Mouse (Mus musculus): ENCODE measurements around the gene Myoz2. TPM values are rescaled to one million over a fixed set of nuclear protein-coding genes. Genes with fewer than 3 reads are reported as not detected.

Myoz2 gene
- polyA plus RNA-seq, 1 experiment from 2014 or later, result 1.1 TPM

- ATAC-seq (ENCODE audit: low FRiP score, low TSS enrichment) (peak; percentile 98), DNase-seq (ENCODE audit: low spot score) (peak; percentile 99)
- H3K4me3 ChIP-seq (ENCODE audit: low read depth, low read length), result peak within 1 kb of the TSS; percentile 88
- H3K9me3 ChIP-seq (ENCODE audit: control insufficient read depth, low read length), result no peaks in the 10 kb centered on the region
- no peaks in the 10 kb centered on the region for H3K27me3 ChIP-seq (ENCODE audit: control insufficient read depth, insufficient read depth, low read length)
- TF ChIP-seq CTCF (IDR thresholded peaks at IDR 0.05; ENCODE audit: low read depth) (0 out of 2 replicates have a peak, but pooled peaks have one; percentile 11), EP300 (optimal IDR thresholded peaks at IDR 0.05) (peak; percentile 86)
- peak within 1 kb of the TSS; percentile 98 for H3K9ac ChIP-seq (ENCODE audit: low read length)
- H3K36me3 ChIP-seq (ENCODE audit: control insufficient read depth, insufficient read depth, low read length), result no peaks in the 10 kb centered on the region
- under 1% methylated on average over 83 of the region's 94 CpGs for WGBS
- no peaks in the 10 kb centered on the region; the same call in none of the 2 replicates for H3K4me1 ChIP-seq (replicated peaks; ENCODE audit: control insufficient read depth, insufficient read depth)
- H3K27ac ChIP-seq (replicated peaks), result peak within 1 kb of the TSS; percentile 99
- H3K4me2 ChIP-seq (replicated peaks; ENCODE audit: low read depth), result peak within 1 kb of the TSS; percentile 64
Measured at GRCm38 (mm10) chr3:122984249-122985182, 50.3 kb downstream of the Myoz2 start, which contains the start of gene Usp53. TSS of gene Usp53 (minus strand) at chr3:122984510.

DNA sequence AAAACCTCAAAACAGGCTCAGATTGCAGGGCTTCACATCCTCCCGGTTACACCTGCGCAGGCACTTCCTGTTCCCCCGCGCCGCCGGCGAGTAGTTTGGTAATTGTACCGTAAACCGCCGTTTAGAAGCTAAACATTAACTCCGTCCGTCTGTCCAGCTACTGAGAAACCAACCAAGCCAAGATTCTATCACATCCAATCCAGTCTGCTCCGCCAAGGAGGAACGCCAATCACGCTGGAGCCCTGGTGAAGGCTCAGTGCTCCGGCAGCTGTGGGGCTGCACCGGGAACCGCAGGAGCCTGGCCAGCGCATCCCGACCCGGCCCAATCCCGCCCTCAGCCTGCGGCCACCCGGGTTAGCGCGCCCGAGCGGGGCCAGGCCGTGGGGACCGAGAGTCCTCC is 51.0 kb downstream of the Myoz2 start:
- no peak for TF ChIP-seq CTCF (IDR thresholded peaks at IDR 0.05; ENCODE audit: low read depth)
- no peak for TF ChIP-seq EP300 (optimal IDR thresholded peaks at IDR 0.05)
- H3K4me2 ChIP-seq (replicated peaks; ENCODE audit: low read depth), result peak overlapping the region; percentile 64
- peak overlapping the region; percentile 88 for H3K4me3 ChIP-seq (ENCODE audit: low read depth, low read length)
- H3K27me3 ChIP-seq (ENCODE audit: control insufficient read depth, insufficient read depth, low read length), result no peaks in the 10 kb centered on the region
- 0% methylated on average over 21 of the region's 30 CpGs for WGBS
- H3K4me1 ChIP-seq (replicated peaks; ENCODE audit: control insufficient read depth, insufficient read depth), result no peaks in the 10 kb centered on the region; the same call in none of the 2 replicates
- peak overlapping the region; percentile 97 for H3K27ac ChIP-seq (replicated peaks)
- H3K9me3 ChIP-seq (ENCODE audit: control insufficient read depth, low read length), result no peaks in the 10 kb centered on the region
- peak overlapping the region; percentile 88 for H3K9ac ChIP-seq (ENCODE audit: low read length)
- ATAC-seq (ENCODE audit: low FRiP score, low TSS enrichment), result peak; percentile 82
- peak; percentile 83 for DNase-seq (ENCODE audit: low spot score)
- no peaks in the 10 kb centered on the region for H3K36me3 ChIP-seq (ENCODE audit: control insufficient read depth, insufficient read depth, low read length)

- no peaks in the 10 kb centered on the region; the same call in 1 of the 2 replicates for H3K4me1 ChIP-seq (replicated peaks; ENCODE audit: control insufficient read depth, insufficient read depth)
- H3K27me3 ChIP-seq (ENCODE audit: control insufficient read depth, insufficient read depth, low read length), result no peaks in the 10 kb centered on the region
- DNase-seq (ENCODE audit: low spot score), result no peak
- H3K4me2 ChIP-seq (replicated peaks; ENCODE audit: low read depth), result no peak overlapping the region
- H3K9ac ChIP-seq (ENCODE audit: low read length), result no peak overlapping the region
- no peak for TF ChIP-seq CTCF (IDR thresholded peaks at IDR 0.05; ENCODE audit: low read depth)
- no peak for TF ChIP-seq EP300 (optimal IDR thresholded peaks at IDR 0.05)
- H3K27ac ChIP-seq (replicated peaks), result no peak overlapping the region; the same call in 1 of the 2 replicates
- H3K9me3 ChIP-seq (ENCODE audit: control insufficient read depth, low read length), result no peaks in the 10 kb centered on the region
- ATAC-seq (ENCODE audit: low FRiP score, low TSS enrichment), result peak; percentile 29; the same call in 1 of the 2 replicates
- 50% methylated on average over 1 of the region's 1 CpGs for WGBS
- H3K4me3 ChIP-seq (ENCODE audit: low read depth, low read length), result no peak overlapping the region; the same call in 1 of the 2 replicates
- no peaks in the 10 kb centered on the region for H3K36me3 ChIP-seq (ENCODE audit: control insufficient read depth, insufficient read depth, low read length)
Measured at GRCm38 (mm10) chr3:122975964-122976363, 58.9 kb downstream of the Myoz2 start.

DNA sequence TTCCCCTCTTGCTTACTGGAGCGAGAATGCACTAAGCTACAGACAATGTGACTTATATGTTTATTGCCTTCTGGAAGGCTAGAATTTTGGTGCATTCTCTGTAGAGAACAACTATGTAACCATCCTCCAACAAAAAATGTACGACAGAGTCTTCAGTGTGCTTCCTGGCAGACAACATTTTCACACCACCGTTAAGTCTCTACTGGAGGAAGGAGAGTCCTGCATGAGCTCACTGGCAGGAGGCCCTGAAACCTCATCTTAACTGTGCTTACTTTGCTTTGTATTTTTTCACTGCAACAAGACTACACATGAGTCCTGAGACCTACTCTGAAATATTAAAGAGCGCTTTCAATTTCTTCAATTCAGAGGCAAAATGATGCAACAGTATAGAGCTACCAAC is 59.5 kb downstream of the Myoz2 start:
- no peak for DNase-seq (ENCODE audit: low spot score)
- 57% methylated on average over 4 of the region's 4 CpGs for WGBS
- H3K36me3 ChIP-seq (ENCODE audit: control insufficient read depth, insufficient read depth, low read length), result no peaks in the 10 kb centered on the region
- no peaks in the 10 kb centered on the region; the same call in 1 of the 2 replicates for H3K4me1 ChIP-seq (replicated peaks; ENCODE audit: control insufficient read depth, insufficient read depth)
- H3K27me3 ChIP-seq (ENCODE audit: control insufficient read depth, insufficient read depth, low read length), result no peaks in the 10 kb centered on the region
- no peaks in the 10 kb centered on the region for H3K9me3 ChIP-seq (ENCODE audit: control insufficient read depth, low read length)
- no peak overlapping the region for H3K4me3 ChIP-seq (ENCODE audit: low read depth, low read length)
- no peak overlapping the region for H3K9ac ChIP-seq (ENCODE audit: low read length)
- H3K4me2 ChIP-seq (replicated peaks; ENCODE audit: low read depth), result no peak overlapping the region
- ATAC-seq (ENCODE audit: low FRiP score, low TSS enrichment), result no peak; the same call in 1 of the 2 replicates
- peak overlapping the region; percentile 35 for H3K27ac ChIP-seq (replicated peaks)
- TF ChIP-seq EP300 (optimal IDR thresholded peaks at IDR 0.05) (no peak), CTCF (IDR thresholded peaks at IDR 0.05; ENCODE audit: low read depth) (0 out of 2 replicates have a peak, but pooled peaks have one; percentile 2)

DNA sequence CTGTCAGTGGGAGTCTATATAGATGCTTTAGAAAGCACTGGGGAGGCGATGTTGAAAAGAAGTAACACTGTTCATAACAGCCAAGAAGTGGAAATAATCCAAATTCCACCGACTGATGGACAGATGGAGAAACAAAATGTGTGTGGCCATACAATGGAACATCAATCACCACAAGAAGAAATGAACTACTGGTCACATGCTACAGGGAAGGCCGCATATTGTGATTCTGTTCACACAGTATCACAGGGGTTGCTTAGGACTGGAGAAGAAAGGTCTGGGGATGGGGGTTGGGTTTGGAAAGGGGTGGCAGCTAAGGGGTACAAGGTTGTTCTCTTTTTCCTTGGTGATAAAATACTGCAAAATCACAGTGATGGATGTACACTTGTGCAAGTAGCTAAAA is 60.0 kb downstream of the Myoz2 start:
- H3K4me3 ChIP-seq (ENCODE audit: low read depth, low read length), result no peak overlapping the region
- H3K36me3 ChIP-seq (ENCODE audit: control insufficient read depth, insufficient read depth, low read length), result no peaks in the 10 kb centered on the region
- no peaks in the 10 kb centered on the region; the same call in 1 of the 2 replicates for H3K4me1 ChIP-seq (replicated peaks; ENCODE audit: control insufficient read depth, insufficient read depth)
- H3K27me3 ChIP-seq (ENCODE audit: control insufficient read depth, insufficient read depth, low read length), result no peaks in the 10 kb centered on the region
- no peaks in the 10 kb centered on the region for H3K9me3 ChIP-seq (ENCODE audit: control insufficient read depth, low read length)
- H3K4me2 ChIP-seq (replicated peaks; ENCODE audit: low read depth), result no peak overlapping the region
- 53% methylated on average over 3 of the region's 3 CpGs for WGBS
- H3K9ac ChIP-seq (ENCODE audit: low read length), result no peak overlapping the region
- no peak for TF ChIP-seq EP300 (optimal IDR thresholded peaks at IDR 0.05)
- TF ChIP-seq CTCF (IDR thresholded peaks at IDR 0.05; ENCODE audit: low read depth), result no peak
- H3K27ac ChIP-seq (replicated peaks), result peak overlapping the region; percentile 35; the same call in 1 of the 2 replicates
- ATAC-seq (ENCODE audit: low FRiP score, low TSS enrichment) (no peak), DNase-seq (ENCODE audit: low spot score) (no peak)
